Mouse (Mus musculus) left cerebral cortex, adult 18-20 months (tissue): ENCODE results near the gene Gm17577. TPM values are rescaled to one million over a fixed set of nuclear protein-coding genes. Genes with fewer than 3 reads are reported as not detected.
"Not testable (repeated sequence)": the region's sequence is repeated elsewhere in the genome, so short reads cannot be mapped to it uniquely, and the experiment has no call there.

ENCODE experiments used
- DNase-seq, 2 experiments: peaks; one replicate each; pipeline ENCODE4 v3.0.0; 2021 to 2022; ENCODE audit warnings: low spot score in 2 of 2, mixed read lengths in 1 of 2
- long read RNA-seq, 2 experiments: library from polyadenylated mRNA; stranded (forward); transcript quantifications; one replicate each; pipeline ENCODE4 v2.0.0; 2021
- total RNA-seq, 2 experiments: library from RNA; stranded (reverse); gene quantifications; 2 replicates each; pipeline ENCODE4 v1.2.3; 2021

Gene Gm17577
- not detected for total RNA-seq
- long read RNA-seq, experiment 1: 0 reads
- long read RNA-seq, experiment 2: 0 reads

- not testable (repeated sequence) for DNase-seq
Measured at GRCm38 (mm10) chrX:123246807-123247206, at the start of gene Gm17577. Gene Gm17577 (minus strand): TSS chrX:123246907.

GRCm38 (mm10) chrX:123222381-123222780 lies 24.3 kb downstream of the Gm17577 start, which contains the start of gene Srsx:
Gene Srsx (minus strand): TSS chrX:123222481.
- DNase-seq: not testable (repeated sequence)

Other genes with a start within 250 kb of the Gm17577 start
- not detected for gene Gm17521, start 217.2 kb downstream of the Gm17577 start, total RNA-seq
- 1 to 10 TPM; 5.8 to 7.8 TPM for gene Cldn34c1, start 143.4 kb downstream of the Gm17577 start, total RNA-seq
- gene Srsx, start 24.4 kb downstream of the Gm17577 start, total RNA-seq: not detected